Mouse (Mus musculus): ENCODE results near the gene Gm10031.

GRCm38 (mm10) chr1:156539787-156540560, 16.2 kb downstream of the Gm10031 start:
- TF ChIP-seq CTCF (IDR thresholded peaks at IDR 0.05; ENCODE audit: control insufficient read depth, insufficient read depth, insufficient read length) (peak; percentile 11), USF1 (IDR thresholded peaks at IDR 0.05; ENCODE audit: low read depth) (no peak), MYOG (IDR thresholded peaks at IDR 0.05; ENCODE audit: control insufficient read depth, extremely low read depth, insufficient read length) (no peak), MYOD1 (IDR thresholded peaks at IDR 0.05; ENCODE audit: control insufficient read depth, insufficient read length, low read depth) (no peak)

Data from C2C12 (cell line).